Mouse (Mus musculus) hindbrain, embryonic 11.5 days (tissue): ENCODE measurements around the gene Irf6. TPM values are rescaled to one million over a fixed set of nuclear protein-coding genes. Genes with fewer than 3 reads are reported as not detected.

Experiments
- ATAC-seq: fragments of 200-750 bp; cut with Nextera tagmentation; 2 replicates; pipeline ENCODE4 v1.8.0; 2017; ENCODE audit warnings: mild to moderate bottlenecking, moderate TSS enrichment, moderate library complexity; ENCODE audit not compliant: low FRiP score
- DNase-seq: peaks from one replicate; pipeline ENCODE4 v3.0.0-alpha.2; 2015; ENCODE audit warnings: low spot score
- H3K27ac ChIP-seq: fragments of 300-500 bp; sonication (generic); 2 replicates; pipeline ENCODE4 v1.5.1; 2014; ENCODE audit warnings: mild to moderate bottlenecking, low read depth, low read length
- H3K27me3 ChIP-seq: fragments of 300-500 bp; sonication (generic); 2 replicates; pipeline ENCODE4 v1.6.1; 2014; ENCODE audit warnings: mild to moderate bottlenecking, low read length, moderate library complexity, mixed read lengths; ENCODE audit not compliant: control insufficient read depth, insufficient read depth
- H3K36me3 ChIP-seq: fragments of 300-500 bp; sonication (generic); 2 replicates; pipeline ENCODE4 v1.6.1; 2014; ENCODE audit warnings: mild to moderate bottlenecking, low read length, moderate library complexity, mixed read lengths; ENCODE audit not compliant: control insufficient read depth, insufficient read depth
- H3K4me1 ChIP-seq: fragments of 300-500 bp; sonication (generic); replicated peaks from 2 replicates; pipeline ENCODE4 v1.6.1; 2014; ENCODE audit warnings: low read length, mixed read lengths; ENCODE audit not compliant: control insufficient read depth, insufficient read depth
- H3K4me2 ChIP-seq: fragments of 300-500 bp; sonication (generic); replicated peaks from 2 replicates; pipeline ENCODE4 v1.6.1; 2014; ENCODE audit warnings: mild to moderate bottlenecking, low read depth, low read length
- H3K4me3 ChIP-seq: fragments of 300-500 bp; sonication (generic); 2 replicates; pipeline ENCODE4 v1.5.1; 2014; ENCODE audit warnings: low read depth, low read length
- H3K9ac ChIP-seq: fragments of 300-500 bp; sonication (generic); 2 replicates; pipeline ENCODE4 v1.6.1; 2014; ENCODE audit warnings: low read depth, low read length
- H3K9me3 ChIP-seq: fragments of 300-500 bp; sonication (generic); 2 replicates; pipeline ENCODE4 v1.6.1; 2016; ENCODE audit warnings: low read length; ENCODE audit not compliant: control insufficient read depth
- WGBS: fragments of 180-500 bp; shearing (Covaris S2); extraction: QIAGEN DNeasy Blood & Tissue Kit; methylation state at CpG from one replicate; pipeline ENCODE4 v1.1.7; 2014; 5-methylcytosine and 5-hydroxymethylcytosine counted together
- polyA plus RNA-seq: library from polyadenylated mRNA; unstranded; fragments of >200 nt; fragmentation: Nextera tagmentation; extraction: Ambion mirVana; gene quantifications from 2 replicates; pipeline ENCODE4 v1.2.1, GENCODE M21; 2014

Irf6 gene
- polyA plus RNA-seq, 1 experiment from 2014 or later = 3.1 TPM

DNA sequence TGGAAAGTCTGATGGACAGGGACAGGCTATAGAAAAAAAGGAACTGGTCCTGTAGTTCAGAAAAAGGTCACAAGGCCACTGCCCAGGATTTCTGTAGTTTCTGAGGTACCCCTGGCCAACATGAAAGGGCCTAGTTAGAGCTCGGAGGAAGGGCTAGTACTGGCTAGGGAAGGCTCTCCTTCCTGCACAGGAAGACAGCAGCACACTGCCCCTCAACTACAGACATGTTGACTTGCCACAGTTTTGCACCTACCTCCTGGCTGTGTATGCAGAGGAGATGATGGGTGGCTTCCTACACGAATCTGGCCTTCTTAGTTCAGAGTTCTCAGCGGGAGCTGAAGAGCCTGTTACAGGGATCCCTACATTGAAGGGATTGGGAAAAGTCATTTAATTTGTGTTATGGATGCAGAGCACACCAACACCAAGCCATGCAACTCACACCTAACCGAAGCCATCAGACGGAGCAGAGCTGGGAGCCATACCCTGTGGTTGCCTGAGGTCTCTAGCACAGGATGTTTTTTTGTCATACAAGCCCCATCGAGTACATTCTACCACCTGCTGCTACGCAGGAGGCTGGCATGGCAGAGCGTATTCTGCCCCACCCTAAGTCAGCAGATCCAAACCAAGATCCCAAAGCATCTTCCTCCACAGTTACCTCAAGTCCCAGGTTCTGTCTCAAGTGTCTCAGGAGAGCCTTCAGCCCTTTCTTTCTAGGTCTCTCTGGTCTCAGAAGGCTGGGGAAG lies 47.9 kb downstream of the Irf6 start:
- Histone ChIP-seq H3K27ac (no peak overlapping the region), H3K9me3 (no peaks in the 10 kb centered on the region), H3K27me3 (no peaks in the 10 kb centered on the region), H3K9ac (no peak overlapping the region), H3K4me2 (no peak overlapping the region), H3K4me3 (no peak overlapping the region), H3K4me1 (no peaks in the 10 kb centered on the region), H3K36me3 (no peaks in the 10 kb centered on the region)
- ATAC-seq (no peak), DNase-seq (no peak)
- WGBS = 82% methylated on average over 8 of the region's 8 CpGs

DNA sequence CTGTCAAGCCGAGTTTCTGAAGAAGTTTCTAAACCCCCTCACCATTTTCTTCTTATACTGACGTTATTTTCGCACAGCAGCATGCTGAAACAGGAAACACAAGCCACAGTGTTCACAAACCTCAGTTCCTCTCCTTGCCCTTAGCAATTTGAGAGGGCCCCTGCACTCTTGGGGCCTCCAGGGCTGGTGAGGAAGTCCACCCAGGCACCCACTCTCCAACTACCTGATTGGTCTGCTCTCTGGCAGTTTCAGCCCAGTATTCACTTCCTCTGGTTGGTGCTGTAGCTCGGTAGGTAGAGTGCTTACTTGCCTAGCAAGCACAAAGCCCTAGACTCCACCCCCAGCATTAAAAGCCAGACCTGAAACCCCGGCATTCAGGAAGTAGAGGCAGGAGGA lies 48.5 kb downstream of the Irf6 start, which contains the start of gene Traf3ip3:
Traf3ip3 (minus strand) TSS at position 321 of the 396 bp plus-strand sequence.
- ATAC-seq (no peak), DNase-seq (no peak)
- no peaks in the 10 kb centered on the region for H3K4me1 ChIP-seq
- 71% methylated on average over 5 of the region's 5 CpGs for WGBS
- H3K4me3 ChIP-seq = no peak within 1 kb of the TSS
- H3K4me2 ChIP-seq = no peak within 1 kb of the TSS
- no peaks in the 10 kb centered on the region for H3K27me3 ChIP-seq
- H3K36me3 ChIP-seq = no peaks in the 10 kb centered on the region
- no peaks in the 10 kb centered on the region for H3K9me3 ChIP-seq
- no peak within 1 kb of the TSS for H3K9ac ChIP-seq
- no peak within 1 kb of the TSS for H3K27ac ChIP-seq

DNA sequence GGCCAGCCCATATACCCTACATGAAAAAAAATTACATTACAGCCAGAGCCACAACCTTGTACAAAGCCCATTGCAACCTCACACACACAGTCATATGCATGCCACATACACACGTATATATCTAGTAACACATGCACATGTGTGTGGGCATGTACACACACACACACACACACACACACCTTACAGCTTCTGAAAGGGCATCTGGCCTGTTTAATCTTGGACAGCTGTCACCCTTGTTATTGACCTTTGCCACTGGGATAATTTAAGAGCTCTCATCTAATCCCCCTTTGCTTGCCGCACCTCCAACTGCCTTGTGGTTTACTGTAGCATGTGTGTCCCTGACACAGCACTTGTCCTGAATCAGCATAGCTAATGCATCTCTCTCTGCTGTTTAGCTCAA lies 50.9 kb downstream of the Irf6 start:
- H3K36me3 ChIP-seq = no peaks in the 10 kb centered on the region
- DNase-seq (no peak), ATAC-seq (no peak)
- H3K4me1 ChIP-seq = no peaks in the 10 kb centered on the region
- no peak overlapping the region for H3K4me3 ChIP-seq
- no peaks in the 10 kb centered on the region for H3K27me3 ChIP-seq
- no peak overlapping the region for H3K27ac ChIP-seq
- H3K4me2 ChIP-seq = no peak overlapping the region
- no peak overlapping the region for H3K9ac ChIP-seq
- H3K9me3 ChIP-seq = no peaks in the 10 kb centered on the region
- 82% methylated on average over 2 of the region's 2 CpGs for WGBS

- Histone ChIP-seq H3K4me3 (no peak overlapping the region), H3K36me3 (no peaks in the 10 kb centered on the region), H3K27me3 (no peaks in the 10 kb centered on the region), H3K4me2 (no peak overlapping the region), H3K27ac (no peak overlapping the region), H3K9me3 (no peaks in the 10 kb centered on the region), H3K9ac (no peak overlapping the region), H3K4me1 (no peaks in the 10 kb centered on the region)
- DNase-seq (no peak), ATAC-seq (no peak)
- WGBS = 85% methylated on average over 2 of the region's 2 CpGs
Measured at GRCm38 (mm10) chr1:193205431-193205830, 52.5 kb downstream of the Irf6 start.

DNA sequence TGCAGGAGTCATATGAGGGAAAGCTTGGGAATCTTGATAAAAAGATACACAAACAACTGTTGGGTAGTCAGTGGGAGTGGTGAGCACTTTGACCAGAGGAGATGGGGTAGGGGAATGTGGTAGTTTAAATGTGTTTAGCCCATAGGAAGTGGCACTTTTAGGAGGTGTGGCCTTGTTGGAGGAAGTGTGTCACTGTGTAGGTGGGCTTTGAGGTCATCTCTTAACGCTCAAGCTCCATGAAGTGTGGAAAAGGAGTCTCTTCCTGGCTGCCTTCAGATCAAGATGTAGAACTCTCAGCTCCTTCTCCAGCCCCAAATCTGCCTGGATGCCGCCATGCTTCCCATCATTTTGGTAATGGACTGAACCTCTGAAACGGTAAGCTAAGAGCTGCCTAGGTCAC lies 54.6 kb downstream of the Irf6 start, which contains the start of gene Lamb3:
Lamb3 (plus strand) TSS at position 197 of the 400 bp plus-strand sequence.
- no peak within 1 kb of the TSS for H3K4me2 ChIP-seq
- 92% methylated on average over 3 of the region's 3 CpGs for WGBS
- H3K27me3 ChIP-seq = no peaks in the 10 kb centered on the region
- no peak within 1 kb of the TSS for H3K4me3 ChIP-seq
- H3K9me3 ChIP-seq = no peaks in the 10 kb centered on the region
- H3K9ac ChIP-seq = no peak within 1 kb of the TSS
- H3K4me1 ChIP-seq = no peaks in the 10 kb centered on the region
- no peak for ATAC-seq
- H3K27ac ChIP-seq = no peak within 1 kb of the TSS
- no peaks in the 10 kb centered on the region for H3K36me3 ChIP-seq
- no peak for DNase-seq

GRCm38 (mm10) chr1:193208178-193208577 lies 55.3 kb downstream of the Irf6 start:
- DNase-seq (peak; percentile 36), ATAC-seq (no peak)
- WGBS = 51% methylated on average over 2 of the region's 2 CpGs
- no peak overlapping the region for H3K4me3 ChIP-seq
- H3K9me3 ChIP-seq = no peaks in the 10 kb centered on the region
- no peaks in the 10 kb centered on the region for H3K4me1 ChIP-seq
- no peak overlapping the region for H3K9ac ChIP-seq
- H3K4me2 ChIP-seq = no peak overlapping the region
- H3K27ac ChIP-seq = no peak overlapping the region
- H3K27me3 ChIP-seq = no peaks in the 10 kb centered on the region
- no peaks in the 10 kb centered on the region for H3K36me3 ChIP-seq

- Histone ChIP-seq H3K4me2 (no peak overlapping the region), H3K4me1 (no peaks in the 10 kb centered on the region), H3K9me3 (no peaks in the 10 kb centered on the region), H3K4me3 (no peak overlapping the region), H3K9ac (no peak overlapping the region), H3K27ac (no peak overlapping the region), H3K27me3 (no peaks in the 10 kb centered on the region), H3K36me3 (no peaks in the 10 kb centered on the region)
- DNase-seq = no peak
- ATAC-seq = no peak
- WGBS = 70% methylated on average over 5 of the region's 5 CpGs
Measured at GRCm38 (mm10) chr1:193211371-193211770, 58.5 kb downstream of the Irf6 start.

DNA sequence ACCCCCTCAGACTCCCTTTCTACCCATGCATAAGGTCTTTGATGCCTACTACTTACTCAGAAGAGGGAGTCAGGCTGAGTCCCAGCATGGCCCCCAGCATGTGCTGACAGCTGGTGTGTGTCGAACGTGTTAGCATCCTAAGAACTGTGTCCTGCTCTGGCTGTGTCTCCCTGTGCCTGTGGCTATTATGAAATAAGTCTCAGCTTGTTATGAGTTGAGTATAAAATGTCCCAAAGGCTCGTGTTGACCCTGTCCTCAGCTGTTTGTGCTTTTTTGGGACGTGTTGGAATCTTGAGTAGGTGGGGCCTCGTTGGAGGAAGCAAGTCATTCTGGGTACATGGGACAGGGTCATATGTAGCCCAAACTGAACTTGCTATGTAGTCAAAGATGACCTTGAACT lies 61.1 kb downstream of the Irf6 start:
- WGBS = 86% methylated on average over 5 of the region's 5 CpGs
- Histone ChIP-seq H3K9me3 (no peaks in the 10 kb centered on the region), H3K27ac (no peak overlapping the region), H3K27me3 (no peaks in the 10 kb centered on the region), H3K4me3 (no peak overlapping the region), H3K4me2 (no peak overlapping the region), H3K36me3 (no peaks in the 10 kb centered on the region), H3K9ac (no peak overlapping the region), H3K4me1 (no peaks in the 10 kb centered on the region)
- DNase-seq = no peak
- no peak for ATAC-seq

DNA sequence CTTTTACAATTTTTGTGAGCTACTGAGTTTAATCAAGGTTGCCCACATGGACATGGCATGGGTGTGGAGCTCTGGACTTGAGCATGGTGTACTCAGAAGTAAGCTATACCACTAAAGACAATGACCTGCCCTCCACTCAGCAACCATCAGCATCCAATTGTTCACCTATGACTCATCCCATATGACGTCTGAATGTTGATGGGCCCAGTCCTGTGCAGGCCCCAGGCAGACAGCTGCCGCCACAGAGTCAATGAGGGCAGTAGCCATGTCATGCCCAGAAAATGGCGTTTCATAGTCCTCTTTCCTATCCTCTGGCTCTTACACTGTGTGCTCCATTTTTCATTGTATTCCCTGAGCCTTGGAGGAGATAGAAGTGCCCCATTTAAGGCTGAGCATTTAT lies 63.1 kb downstream of the Irf6 start:
- Histone ChIP-seq H3K27me3 (no peaks in the 10 kb centered on the region), H3K27ac (no peak overlapping the region), H3K4me3 (no peak overlapping the region), H3K9me3 (no peaks in the 10 kb centered on the region), H3K4me1 (no peaks in the 10 kb centered on the region), H3K9ac (no peak overlapping the region), H3K36me3 (no peaks in the 10 kb centered on the region), H3K4me2 (no peak overlapping the region)
- ATAC-seq (no peak), DNase-seq (no peak)
- 76% methylated on average over 3 of the region's 3 CpGs for WGBS
